Mouse (Mus musculus): ENCODE results near the gene Gnptab. TPM values are rescaled to one million over a fixed set of nuclear protein-coding genes. Genes with fewer than 3 reads are reported as not detected.

Gene Gnptab
- polyA plus RNA-seq, 1 experiment: 7.5 TPM

DNA sequence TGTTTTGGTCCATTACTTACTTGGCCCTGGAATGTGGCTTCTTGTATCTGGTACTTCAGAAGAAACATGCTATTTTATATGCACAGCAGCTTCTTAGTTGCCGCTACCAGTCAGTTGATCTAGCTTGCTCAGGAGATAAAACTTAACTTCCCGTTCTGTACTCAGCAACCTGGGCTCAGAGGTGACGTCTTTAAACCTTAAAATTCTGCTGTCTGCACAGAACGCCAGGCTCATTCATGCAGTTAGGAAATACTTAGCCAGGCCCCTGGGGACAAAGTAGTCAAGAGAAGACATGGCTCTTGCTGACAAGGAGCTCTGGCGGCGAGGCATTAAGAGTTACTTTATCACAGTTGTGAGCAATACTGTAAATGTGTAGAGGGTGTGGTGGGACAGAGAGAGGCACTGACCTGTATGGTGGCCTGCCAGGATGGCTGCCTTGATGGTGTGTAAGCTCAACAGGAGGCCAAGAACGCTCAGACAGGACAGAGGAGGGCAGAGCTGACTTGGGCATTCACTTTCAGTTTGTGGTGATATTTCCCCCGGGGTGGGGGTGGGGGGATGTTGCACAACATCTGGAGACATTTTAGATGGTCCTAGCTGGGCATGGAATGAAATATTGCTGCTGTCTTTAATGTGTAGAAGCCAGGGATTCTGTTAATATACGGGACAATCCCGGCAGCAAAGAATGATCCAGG is 11.3 kb downstream of the Gnptab start:
- no peaks in the 10 kb centered on the region for H3K27me3 ChIP-seq (ENCODE audit: control insufficient read depth, insufficient read depth, insufficient read length)
- peaks cover 68% of the 10 kb centered on the region for H3K79me2 ChIP-seq (ENCODE audit: control insufficient read depth, insufficient read depth)
- H3K36me3 ChIP-seq (ENCODE audit: control insufficient read depth, insufficient read depth): no peaks in the 10 kb centered on the region
- peaks cover 12% of the 10 kb centered on the region for H3K79me3 ChIP-seq (ENCODE audit: low read depth)
- H3K4me3 ChIP-seq (ENCODE audit: insufficient read depth, poor library complexity, severe bottlenecking): no peak overlapping the region
- TF ChIP-seq MYOG (IDR thresholded peaks at IDR 0.05; ENCODE audit: control insufficient read depth, extremely low read depth, insufficient read length) (no peak), FOSL1 (IDR thresholded peaks at IDR 0.05; ENCODE audit: insufficient read depth, low read length, poor library complexity, severe bottlenecking) (no peak), MYOD1 (IDR thresholded peaks at IDR 0.05; ENCODE audit: control insufficient read depth, insufficient read length, low read depth) (no peak), USF1 (IDR thresholded peaks at IDR 0.05; ENCODE audit: low read depth) (no peak), CTCF (IDR thresholded peaks at IDR 0.05; ENCODE audit: control insufficient read depth, insufficient read depth, insufficient read length) (no peak), CEBPB (IDR thresholded peaks at IDR 0.05; ENCODE audit: low read depth) (no peak), MAX (IDR thresholded peaks at IDR 0.05) (no peak)
- H3ac ChIP-seq (ENCODE audit: control insufficient read depth, insufficient read length, low read depth): no peak overlapping the region

DNA sequence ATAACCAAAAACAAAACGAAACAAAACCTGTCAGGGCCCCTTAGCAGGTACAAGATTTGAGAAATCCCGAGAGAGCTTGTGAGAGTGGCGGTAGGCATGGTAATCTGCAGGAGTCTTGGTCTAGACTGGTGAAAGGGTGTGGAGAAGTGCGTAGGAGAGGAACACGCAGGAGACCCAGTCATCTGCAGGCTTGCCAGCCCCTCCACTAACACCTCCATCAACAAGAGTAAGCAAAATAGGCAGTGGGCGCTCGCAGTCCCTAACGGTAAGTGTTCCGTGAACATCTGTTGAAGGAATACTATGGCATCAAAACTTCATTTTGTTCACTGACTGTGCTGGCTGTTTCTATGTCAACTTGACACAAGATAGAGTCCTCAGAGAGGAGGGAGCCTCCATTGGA is 12.6 kb downstream of the Gnptab start:
- peaks cover 64% of the 10 kb centered on the region for H3K79me2 ChIP-seq (ENCODE audit: control insufficient read depth, insufficient read depth)
- H3K36me3 ChIP-seq (ENCODE audit: control insufficient read depth, insufficient read depth): no peaks in the 10 kb centered on the region
- no peaks in the 10 kb centered on the region for H3K27me3 ChIP-seq (ENCODE audit: control insufficient read depth, insufficient read depth, insufficient read length)
- no peak overlapping the region for H3K4me3 ChIP-seq (ENCODE audit: insufficient read depth, poor library complexity, severe bottlenecking)
- H3K79me3 ChIP-seq (ENCODE audit: low read depth): peaks cover 9% of the 10 kb centered on the region
- no peak for TF ChIP-seq MYOG (IDR thresholded peaks at IDR 0.05; ENCODE audit: control insufficient read depth, extremely low read depth, insufficient read length)
- TF ChIP-seq CTCF (IDR thresholded peaks at IDR 0.05; ENCODE audit: control insufficient read depth, insufficient read depth, insufficient read length): no peak
- no peak for TF ChIP-seq USF1 (IDR thresholded peaks at IDR 0.05; ENCODE audit: low read depth)
- no peak for TF ChIP-seq MAX (IDR thresholded peaks at IDR 0.05)
- TF ChIP-seq FOSL1 (IDR thresholded peaks at IDR 0.05; ENCODE audit: insufficient read depth, low read length, poor library complexity, severe bottlenecking): no peak
- no peak for TF ChIP-seq CEBPB (IDR thresholded peaks at IDR 0.05; ENCODE audit: low read depth)
- TF ChIP-seq MYOD1 (IDR thresholded peaks at IDR 0.05; ENCODE audit: control insufficient read depth, insufficient read length, low read depth): no peak
- no peak overlapping the region for H3ac ChIP-seq (ENCODE audit: control insufficient read depth, insufficient read length, low read depth)

DNA sequence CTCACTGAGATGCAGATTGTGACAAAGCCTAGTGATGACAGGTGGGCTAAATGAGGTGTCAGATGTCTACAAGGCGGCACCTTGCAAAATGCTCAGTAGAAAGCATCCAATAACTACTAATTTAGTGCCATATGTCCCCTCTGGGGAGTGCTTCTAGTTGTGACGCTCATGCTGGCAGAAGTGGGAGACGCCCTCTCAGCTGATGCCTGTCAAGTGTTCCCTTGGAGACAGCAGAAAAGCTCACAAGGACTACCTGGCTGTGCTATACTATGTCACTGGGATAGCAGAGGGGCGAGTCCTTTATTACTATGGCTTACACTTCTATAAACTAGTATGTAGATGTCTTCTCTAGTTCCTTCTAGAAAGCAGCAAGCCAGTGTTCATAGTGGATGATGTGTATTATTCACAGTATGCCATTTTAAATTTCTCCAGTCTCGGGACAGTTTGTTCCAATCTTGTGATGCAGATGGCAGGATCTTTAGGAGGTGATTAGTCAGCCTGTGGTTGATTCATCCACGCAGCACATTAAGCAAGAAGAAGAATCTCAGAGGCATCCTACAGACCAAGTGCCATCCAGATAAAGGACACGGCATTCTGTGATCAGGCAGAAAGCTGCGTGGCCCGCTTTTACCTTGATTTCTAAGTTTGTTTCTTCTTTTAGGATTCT is 13.4 kb downstream of the Gnptab start:
- no peak for TF ChIP-seq MYOG (IDR thresholded peaks at IDR 0.05; ENCODE audit: control insufficient read depth, extremely low read depth, insufficient read length)
- TF ChIP-seq USF1 (IDR thresholded peaks at IDR 0.05; ENCODE audit: low read depth): no peak
- no peak for TF ChIP-seq MYOD1 (IDR thresholded peaks at IDR 0.05; ENCODE audit: control insufficient read depth, insufficient read length, low read depth)
- no peak for TF ChIP-seq CEBPB (IDR thresholded peaks at IDR 0.05; ENCODE audit: low read depth)
- TF ChIP-seq FOSL1 (IDR thresholded peaks at IDR 0.05; ENCODE audit: insufficient read depth, low read length, poor library complexity, severe bottlenecking): no peak
- TF ChIP-seq MAX (IDR thresholded peaks at IDR 0.05): no peak
- no peak for TF ChIP-seq CTCF (IDR thresholded peaks at IDR 0.05; ENCODE audit: control insufficient read depth, insufficient read depth, insufficient read length)
- Histone ChIP-seq H3K4me3 (ENCODE audit: insufficient read depth, poor library complexity, severe bottlenecking) (no peak overlapping the region), H3K36me3 (ENCODE audit: control insufficient read depth, insufficient read depth) (no peaks in the 10 kb centered on the region), H3K79me3 (ENCODE audit: low read depth) (peaks cover 9% of the 10 kb centered on the region), H3ac (ENCODE audit: control insufficient read depth, insufficient read length, low read depth) (no peak overlapping the region), H3K27me3 (ENCODE audit: control insufficient read depth, insufficient read depth, insufficient read length) (no peaks in the 10 kb centered on the region), H3K79me2 (ENCODE audit: control insufficient read depth, insufficient read depth) (peaks cover 62% of the 10 kb centered on the region)

DNA sequence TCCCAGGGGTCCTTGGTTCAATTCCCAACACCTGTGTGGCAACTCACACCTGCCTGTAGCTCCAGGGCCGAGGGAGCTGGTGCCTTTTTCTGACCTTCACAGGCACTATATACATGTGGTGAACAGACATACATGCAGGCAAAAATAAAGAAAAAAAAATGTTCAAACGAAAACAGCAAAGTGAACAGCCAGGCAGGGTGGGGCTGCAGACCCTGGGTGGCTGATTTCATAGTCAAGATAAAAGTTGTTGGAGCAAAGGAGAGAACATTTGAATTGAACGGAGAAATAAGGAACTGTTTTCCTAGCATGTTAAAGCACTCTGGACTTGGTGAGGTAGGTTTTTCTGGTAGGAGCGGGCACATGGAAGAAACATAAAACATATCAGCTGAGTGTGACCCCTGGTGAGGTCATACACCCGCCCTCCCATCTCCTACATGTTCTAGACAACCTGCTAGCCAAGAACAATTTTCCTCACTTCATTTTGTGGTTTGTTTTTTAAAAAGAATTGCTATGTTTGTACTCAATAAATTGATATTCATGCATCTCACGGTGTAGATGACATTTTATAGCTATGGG is 19.8 kb downstream of the Gnptab start:
- Histone ChIP-seq H3ac (ENCODE audit: control insufficient read depth, insufficient read length, low read depth) (no peak overlapping the region), H3K4me3 (ENCODE audit: insufficient read depth, poor library complexity, severe bottlenecking) (no peak overlapping the region), H3K36me3 (ENCODE audit: control insufficient read depth, insufficient read depth) (peaks cover 6% of the 10 kb centered on the region), H3K79me3 (ENCODE audit: low read depth) (peaks cover 6% of the 10 kb centered on the region), H3K79me2 (ENCODE audit: control insufficient read depth, insufficient read depth) (peaks cover 32% of the 10 kb centered on the region), H3K27me3 (ENCODE audit: control insufficient read depth, insufficient read depth, insufficient read length) (no peaks in the 10 kb centered on the region)
- TF ChIP-seq USF1 (IDR thresholded peaks at IDR 0.05; ENCODE audit: low read depth) (no peak), FOSL1 (IDR thresholded peaks at IDR 0.05; ENCODE audit: insufficient read depth, low read length, poor library complexity, severe bottlenecking) (no peak), MAX (IDR thresholded peaks at IDR 0.05) (no peak), MYOD1 (IDR thresholded peaks at IDR 0.05; ENCODE audit: control insufficient read depth, insufficient read length, low read depth) (no peak), CEBPB (IDR thresholded peaks at IDR 0.05; ENCODE audit: low read depth) (no peak), MYOG (IDR thresholded peaks at IDR 0.05; ENCODE audit: control insufficient read depth, extremely low read depth, insufficient read length) (no peak), CTCF (IDR thresholded peaks at IDR 0.05; ENCODE audit: control insufficient read depth, insufficient read depth, insufficient read length) (no peak)

DNA sequence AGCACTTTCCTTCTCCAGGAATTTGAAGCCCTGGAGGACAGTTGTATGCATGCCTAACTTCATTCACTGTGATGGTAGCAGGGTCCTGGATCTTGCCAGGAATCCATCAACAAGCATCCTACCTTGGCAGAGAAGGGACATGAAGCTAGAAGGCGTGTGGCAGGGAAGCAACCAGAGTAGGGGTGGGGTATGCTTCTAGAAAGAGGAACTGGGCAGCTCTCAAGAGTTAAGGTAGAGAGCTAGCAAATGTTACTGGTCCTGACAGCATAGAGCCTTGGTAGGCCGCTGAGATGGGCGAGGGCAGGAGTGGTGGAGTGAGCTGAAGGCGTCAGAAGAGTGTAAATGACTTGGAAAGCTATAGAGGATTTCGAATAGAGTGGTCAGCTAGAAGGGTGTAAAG is 20.3 kb downstream of the Gnptab start:
- peaks cover 6% of the 10 kb centered on the region for H3K79me3 ChIP-seq (ENCODE audit: low read depth)
- no peaks in the 10 kb centered on the region for H3K27me3 ChIP-seq (ENCODE audit: control insufficient read depth, insufficient read depth, insufficient read length)
- TF ChIP-seq MAX (IDR thresholded peaks at IDR 0.05) (no peak), CTCF (IDR thresholded peaks at IDR 0.05; ENCODE audit: control insufficient read depth, insufficient read depth, insufficient read length) (no peak), MYOD1 (IDR thresholded peaks at IDR 0.05; ENCODE audit: control insufficient read depth, insufficient read length, low read depth) (no peak), CEBPB (IDR thresholded peaks at IDR 0.05; ENCODE audit: low read depth) (no peak), MYOG (IDR thresholded peaks at IDR 0.05; ENCODE audit: control insufficient read depth, extremely low read depth, insufficient read length) (no peak), USF1 (IDR thresholded peaks at IDR 0.05; ENCODE audit: low read depth) (no peak), FOSL1 (IDR thresholded peaks at IDR 0.05; ENCODE audit: insufficient read depth, low read length, poor library complexity, severe bottlenecking) (no peak)
- peaks cover 6% of the 10 kb centered on the region for H3K36me3 ChIP-seq (ENCODE audit: control insufficient read depth, insufficient read depth)
- no peak overlapping the region for H3ac ChIP-seq (ENCODE audit: control insufficient read depth, insufficient read length, low read depth)
- H3K4me3 ChIP-seq (ENCODE audit: insufficient read depth, poor library complexity, severe bottlenecking): no peak overlapping the region
- peaks cover 29% of the 10 kb centered on the region for H3K79me2 ChIP-seq (ENCODE audit: control insufficient read depth, insufficient read depth)
